Mouse (Mus musculus) erythroblast, embryonic 14.5 days (primary cell): ENCODE data around the gene Fam187b.

Source experiments
- GATA1 ChIP-seq: IDR thresholded peaks from 2 replicates; pipeline ENCODE4 v1.6.1; 2012; ENCODE audit warnings: low read length, inconsistent platforms, mixed read lengths
- TAL1 ChIP-seq: IDR thresholded peaks from 3 replicates; pipeline ENCODE4 v1.6.1; 2012; ENCODE audit warnings: low read length, inconsistent platforms, mixed read lengths

DNA sequence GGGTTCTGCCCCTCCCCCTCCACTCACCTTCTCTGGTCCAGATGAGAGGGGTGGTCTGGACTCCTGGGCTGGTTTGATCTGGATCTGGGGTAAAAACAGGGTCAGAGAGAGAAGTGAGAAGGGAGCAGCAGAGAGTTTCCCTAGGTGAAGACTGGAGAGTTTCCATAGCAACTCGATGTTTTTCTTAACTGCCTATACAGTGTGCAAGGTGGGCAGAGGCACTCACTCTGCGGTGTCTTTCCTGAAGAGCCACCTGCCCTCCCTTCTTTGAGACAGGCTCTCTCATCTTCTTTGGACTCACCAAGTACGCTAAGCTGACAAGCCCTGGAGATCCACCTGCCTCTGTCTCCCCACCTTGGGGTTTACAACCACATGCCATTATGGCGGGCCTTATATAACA lies 65.4 kb downstream of the Fam187b start:
- TF ChIP-seq TAL1 (no peak), GATA1 (no peak)
